Mouse (Mus musculus) neutrophil, adult 59 days (primary cell): Measurements from ENCODE around the gene Gngt1. TPM values are rescaled to one million over a fixed set of nuclear protein-coding genes. Genes with fewer than 3 reads are reported as not detected.

Source experiments
- total RNA-seq, 2 experiments: library from RNA; stranded (reverse); gene quantifications; 1 replicate in 1 of 2; 2 replicates in 1 of 2; pipeline ENCODE4 v1.2.4; 2023

Gene Gngt1
- total RNA-seq: not detected

GRCm38 (mm10) chr6:3993492-3993891, at the start of gene Gngt1:
TSS of gene Gngt1 (plus strand) at chr6:3993792.

GRCm38 (mm10) chr6:3988750-3989149, 4.8 kb upstream of the Gngt1 start, which contains the start of gene Tfpi2:
TSS of gene Tfpi2 (minus strand) at chr6:3988919.

GRCm38 (mm10) chr6:4003890-4004306, 10.3 kb downstream of the Gngt1 start, which contains the start of gene Gng11:
TSS of gene Gng11 (plus strand) at chr6:4003904.

Other genes with a start within 250 kb of the Gngt1 start
- gene Calcr, start 229.1 kb upstream of the Gngt1 start, total RNA-seq: not detected
- gene Tfpi2, start 4.9 kb upstream of the Gngt1 start, total RNA-seq: under 1 TPM in 1 of 2 experiments, not detected in 1; 0.49 TPM
- 1 to 10 TPM in 1 of 2 experiments, under 1 TPM in 1; 0.57 to 1.5 TPM for gene Gng11, start 10.1 kb downstream of the Gngt1 start, total RNA-seq
- 10 to 100 TPM; 10.6 to 12.5 TPM for gene Bet1, start 93.2 kb downstream of the Gngt1 start, total RNA-seq